Mouse (Mus musculus) stomach, embryonic 16.5 days (tissue): ENCODE measurements around the gene Fbxo27. TPM values are rescaled to one million over a fixed set of nuclear protein-coding genes. Genes with fewer than 3 reads are reported as not detected.
"Not testable (repeated sequence)": the region's sequence is repeated elsewhere in the genome, so short reads cannot be mapped to it uniquely, and the experiment has no call there.

Source experiments
- ATAC-seq: fragments of 200-750 bp; cut with Nextera tagmentation; 2 replicates; pipeline ENCODE4 v1.8.0; 2017; ENCODE audit warnings: moderate number of reproducible peaks, moderate TSS enrichment; ENCODE audit not compliant: insufficient read depth, low FRiP score
- H3K27ac ChIP-seq: fragments of 300-500 bp; sonication (generic); 2 replicates; pipeline ENCODE4 v1.5.1; 2014; ENCODE audit warnings: low read length
- H3K27me3 ChIP-seq: fragments of 300-500 bp; sonication (generic); 2 replicates; pipeline ENCODE4 v1.6.1; 2014; ENCODE audit warnings: low read length, control low read depth, mixed read lengths; ENCODE audit not compliant: control insufficient read depth, insufficient read depth
- H3K36me3 ChIP-seq: fragments of 300-500 bp; sonication (generic); 2 replicates; pipeline ENCODE4 v1.6.1; 2014; ENCODE audit warnings: low read length; ENCODE audit not compliant: control insufficient read depth, insufficient read depth
- H3K4me1 ChIP-seq: fragments of 300-500 bp; sonication (generic); 2 replicates; pipeline ENCODE4 v1.6.1; 2014; ENCODE audit warnings: low read length, control low read depth, mixed read lengths; ENCODE audit not compliant: control insufficient read depth, insufficient read depth
- H3K4me2 ChIP-seq: fragments of 300-500 bp; sonication (generic); 2 replicates; pipeline ENCODE4 v1.6.1; 2014; ENCODE audit warnings: low read depth, low read length, mixed read lengths
- H3K4me3 ChIP-seq: fragments of 300-500 bp; sonication (generic); replicated peaks from 2 replicates; pipeline ENCODE4 v1.5.1; 2014; ENCODE audit warnings: mild to moderate bottlenecking, low read length
- H3K9ac ChIP-seq: fragments of 300-500 bp; sonication (generic); 2 replicates; pipeline ENCODE4 v1.6.1; 2014; ENCODE audit warnings: low read length
- H3K9me3 ChIP-seq: fragments of 300-500 bp; sonication (generic); replicated peaks from 2 replicates; pipeline ENCODE4 v1.6.1; 2016; ENCODE audit warnings: low read length, control low read depth; ENCODE audit not compliant: control insufficient read depth
- WGBS: fragments of 180-500 bp; shearing (Covaris S2); extraction: QIAGEN DNeasy Blood & Tissue Kit; methylation state at CpG from one replicate; pipeline ENCODE4 v1.1.7; 2014; 5-methylcytosine and 5-hydroxymethylcytosine counted together
- polyA plus RNA-seq: library from polyadenylated mRNA; unstranded; fragments of >200 nt; fragmentation: Nextera tagmentation; extraction: Ambion mirVana; gene quantifications from 2 replicates; pipeline ENCODE4 v1.2.1, GENCODE M21; 2015

Fbxo27 gene
- polyA plus RNA-seq, 1 experiment from 2014 or later: 3.8 TPM

GRCm38 (mm10) chr7:28697277-28697676, 4.6 kb downstream of the Fbxo27 start:
- H3K4me1 ChIP-seq: no peaks in the 10 kb centered on the region
- H3K4me2 ChIP-seq: no peak overlapping the region
- H3K4me3 ChIP-seq: no peak overlapping the region
- ATAC-seq: no peak
- H3K9me3 ChIP-seq: peaks cover 5% of the 10 kb centered on the region; the same call in 1 of the 2 replicates
- 0 out of 2 replicates have a peak, but pooled peaks cover 4% of the 10 kb centered on the region for H3K27me3 ChIP-seq
- H3K27ac ChIP-seq: no peak overlapping the region
- WGBS: 77% methylated on average over 11 of the region's 11 CpGs
- no peaks in the 10 kb centered on the region for H3K36me3 ChIP-seq
- no peak overlapping the region for H3K9ac ChIP-seq

- Histone ChIP-seq H3K9ac (no peak overlapping the region), H3K27me3 (no peaks in the 10 kb centered on the region), H3K9me3 (peaks cover 5% of the 10 kb centered on the region; the same call in 1 of the 2 replicates), H3K4me2 (no peak overlapping the region), H3K36me3 (no peaks in the 10 kb centered on the region), H3K27ac (no peak overlapping the region), H3K4me1 (no peaks in the 10 kb centered on the region), H3K4me3 (no peak overlapping the region)
- ATAC-seq: no peak
- 97% methylated on average over 4 of the region's 4 CpGs for WGBS
Measured at GRCm38 (mm10) chr7:28700269-28700668, 7.6 kb downstream of the Fbxo27 start.

GRCm38 (mm10) chr7:28701306-28701705, 8.7 kb downstream of the Fbxo27 start:
- not testable (repeated sequence) for H3K9ac ChIP-seq, H3K9me3 ChIP-seq, H3K4me2 ChIP-seq, H3K36me3 ChIP-seq, H3K4me3 ChIP-seq, H3K27me3 ChIP-seq, H3K4me1 ChIP-seq, ATAC-seq, H3K27ac ChIP-seq
- WGBS: 97% methylated on average over 12 of the region's 12 CpGs

- Histone ChIP-seq H3K4me2 (no peak overlapping the region), H3K27me3 (no peaks in the 10 kb centered on the region), H3K4me3 (no peak overlapping the region), H3K27ac (no peak overlapping the region), H3K4me1 (no peaks in the 10 kb centered on the region), H3K9ac (no peak overlapping the region), H3K36me3 (no peaks in the 10 kb centered on the region), H3K9me3 (peaks cover 5% of the 10 kb centered on the region; the same call in 1 of the 2 replicates)
- no peak for ATAC-seq
- WGBS: 51% methylated on average over 9 of the region's 9 CpGs
Measured at GRCm38 (mm10) chr7:28702601-28703143, 10.0 kb downstream of the Fbxo27 start.

GRCm38 (mm10) chr7:28709454-28709853, 16.8 kb downstream of the Fbxo27 start:
- Histone ChIP-seq H3K9me3 (no peaks in the 10 kb centered on the region), H3K4me1 (no peaks in the 10 kb centered on the region), H3K4me2 (no peak overlapping the region), H3K9ac (no peak overlapping the region), H3K27me3 (no peaks in the 10 kb centered on the region), H3K4me3 (no peak overlapping the region), H3K27ac (no peak overlapping the region), H3K36me3 (no peaks in the 10 kb centered on the region)
- no peak for ATAC-seq

GRCm38 (mm10) chr7:28710962-28711361, 18.3 kb downstream of the Fbxo27 start:
- Histone ChIP-seq H3K4me1 (no peaks in the 10 kb centered on the region), H3K27me3 (no peaks in the 10 kb centered on the region), H3K9me3 (no peaks in the 10 kb centered on the region), H3K4me2 (no peak overlapping the region), H3K4me3 (no peak overlapping the region), H3K36me3 (no peaks in the 10 kb centered on the region), H3K27ac (no peak overlapping the region), H3K9ac (no peak overlapping the region)
- ATAC-seq: no peak
- 66% methylated on average over 3 of the region's 3 CpGs for WGBS

- H3K9me3 ChIP-seq: no peaks in the 10 kb centered on the region
- H3K4me2 ChIP-seq: no peak overlapping the region
- 71% methylated on average over 5 of the region's 5 CpGs for WGBS
- no peaks in the 10 kb centered on the region for H3K4me1 ChIP-seq
- H3K4me3 ChIP-seq: no peak overlapping the region
- H3K27ac ChIP-seq: no peak overlapping the region
- H3K36me3 ChIP-seq: no peaks in the 10 kb centered on the region
- no peak for ATAC-seq
- no peak overlapping the region for H3K9ac ChIP-seq
- no peaks in the 10 kb centered on the region for H3K27me3 ChIP-seq
Measured at GRCm38 (mm10) chr7:28714667-28715066, 22.0 kb downstream of the Fbxo27 start.

DNA sequence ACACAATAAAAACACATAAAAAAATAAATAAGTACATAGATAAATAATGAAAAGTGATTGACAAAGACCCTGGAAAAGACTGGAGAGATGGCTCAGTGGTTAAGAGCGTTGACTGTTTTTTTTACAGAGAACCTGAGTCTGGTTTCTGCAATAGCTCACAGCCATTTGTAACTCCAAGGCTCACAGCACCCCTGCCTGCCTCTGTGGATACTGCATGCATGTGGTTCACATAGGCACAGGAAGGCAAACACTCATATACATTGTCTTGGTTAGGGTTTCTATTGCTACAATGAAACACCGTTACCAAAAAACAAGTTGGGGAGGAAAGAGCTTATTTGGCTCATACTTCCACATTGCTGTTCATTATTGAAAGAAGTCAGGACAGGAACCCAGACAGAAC, 22.9 kb downstream of the Fbxo27 start:
- Histone ChIP-seq H3K4me2 (no peak overlapping the region), H3K27ac (no peak overlapping the region), H3K9me3 (no peaks in the 10 kb centered on the region), H3K9ac (no peak overlapping the region), H3K4me3 (no peak overlapping the region), H3K27me3 (no peaks in the 10 kb centered on the region), H3K4me1 (no peaks in the 10 kb centered on the region), H3K36me3 (no peaks in the 10 kb centered on the region)
- WGBS: 97% methylated on average over 2 of the region's 2 CpGs
- ATAC-seq: no peak

GRCm38 (mm10) chr7:28716590-28717281, 24.1 kb downstream of the Fbxo27 start, which contains the start of gene Fbxo17:
TSS of gene Fbxo17 (plus strand) at chr7:28716804.
- H3K27me3 ChIP-seq: no peaks in the 10 kb centered on the region
- ATAC-seq: peak; percentile 78; the same call in 1 of the 2 replicates

More at GRCm38 (mm10) chr7:28716590-28717281, 24.1 kb downstream of the Fbxo27 start, which contains the start of gene Fbxo17:
- Histone ChIP-seq H3K4me1 (no peaks in the 10 kb centered on the region), H3K4me2 (peak within 1 kb of the TSS; percentile 84), H3K36me3 (no peaks in the 10 kb centered on the region), H3K9me3 (no peaks in the 10 kb centered on the region), H3K9ac (peak within 1 kb of the TSS; percentile 77), H3K4me3 (peak within 1 kb of the TSS; percentile 56), H3K27ac (peak within 1 kb of the TSS; percentile 33; the same call in 1 of the 2 replicates)
- 2% methylated on average over 36 of the region's 36 CpGs for WGBS
